Mouse (Mus musculus) liver, embryonic 12.5 days (tissue): ENCODE measurements at regions not wholly inside any gene's neighbourhood (a gene's known extent, or its start where the extent isn't known, plus 50 kb on each side); places are given as distances from the start of the nearest gene placed in this dataset.

ENCODE experiments used
- ATAC-seq: fragments of 200-750 bp; cut with Nextera tagmentation; 2 replicates; pipeline ENCODE4 v1.8.0; 2017; ENCODE audit warnings: moderate number of reproducible peaks, mild to moderate bottlenecking, moderate library complexity
- H3K27ac ChIP-seq: fragments of 300-500 bp; sonication (generic); 2 replicates; pipeline ENCODE4 v1.5.1; 2016; ENCODE audit warnings: mild to moderate bottlenecking
- H3K27me3 ChIP-seq: fragments of 300-500 bp; sonication (generic); replicated peaks from 2 replicates; pipeline ENCODE4 v1.6.1; 2016; ENCODE audit warnings: mild to moderate bottlenecking, moderate library complexity
- H3K36me3 ChIP-seq: fragments of 300-500 bp; sonication (generic); 2 replicates; pipeline ENCODE4 v1.6.1; 2016; ENCODE audit warnings: mild to moderate bottlenecking, moderate library complexity
- H3K4me1 ChIP-seq: fragments of 300-500 bp; sonication (generic); 2 replicates; pipeline ENCODE4 v1.6.1; 2016
- H3K4me2 ChIP-seq: fragments of 300-500 bp; sonication (generic); 2 replicates; pipeline ENCODE4 v1.6.1; 2016; ENCODE audit warnings: mild to moderate bottlenecking, moderate library complexity
- H3K4me3 ChIP-seq: fragments of 300-500 bp; sonication (generic); 2 replicates; pipeline ENCODE4 v1.5.1; 2016; ENCODE audit warnings: mild to moderate bottlenecking, moderate library complexity
- H3K9ac ChIP-seq: fragments of 300-500 bp; sonication (generic); 2 replicates; pipeline ENCODE4 v1.6.1; 2016; ENCODE audit warnings: mild to moderate bottlenecking, moderate library complexity
- H3K9me3 ChIP-seq: fragments of 300-500 bp; sonication (generic); replicated peaks from 2 replicates; pipeline ENCODE4 v1.6.1; 2016; ENCODE audit warnings: mild to moderate bottlenecking, moderate library complexity
- WGBS: fragments of 180-500 bp; shearing (Covaris S2); methylation state at CpG from one replicate; pipeline ENCODE4 v1.1.7; 2016; ENCODE audit not compliant: insufficient replicate concordance; 5-methylcytosine and 5-hydroxymethylcytosine counted together

GRCm38 (mm10) chr1:90268131-90268691 lies 64.4 kb downstream of the Ackr3 start:
- H3K9ac ChIP-seq = no peak overlapping the region
- H3K27ac ChIP-seq = no peak overlapping the region
- no peak overlapping the region for H3K4me2 ChIP-seq
- WGBS = 67% methylated on average over 17 of the region's 17 CpGs
- no peak for ATAC-seq
- H3K27me3 ChIP-seq = peaks cover 30% of the 10 kb centered on the region
- 0 out of 2 replicates have a peak, but pooled peaks cover 4% of the 10 kb centered on the region for H3K9me3 ChIP-seq
- H3K36me3 ChIP-seq = no peaks in the 10 kb centered on the region
- no peak overlapping the region for H3K4me3 ChIP-seq
- peaks cover 18% of the 10 kb centered on the region for H3K4me1 ChIP-seq

DNA sequence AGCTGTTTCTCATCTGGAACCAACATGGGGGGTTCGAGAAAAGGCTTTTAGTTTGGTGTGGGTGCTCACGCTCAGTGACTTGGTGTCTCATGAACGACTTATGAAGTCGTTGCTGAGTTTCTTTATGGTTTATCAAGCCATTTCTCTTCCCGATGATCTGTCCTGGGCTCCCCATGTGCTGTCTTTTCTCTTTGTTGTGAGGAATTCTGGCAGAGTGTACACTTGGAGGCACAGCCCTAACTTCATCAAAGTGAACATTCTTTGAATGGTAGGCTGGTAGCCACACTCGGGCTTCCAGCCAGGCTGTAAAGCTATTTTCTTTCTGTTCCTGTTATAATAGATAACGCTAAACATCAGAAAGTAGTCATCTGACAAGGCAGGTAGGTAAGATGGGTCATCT lies 65.2 kb downstream of the Ackr3 start:
- Histone ChIP-seq H3K27me3 (peaks cover 30% of the 10 kb centered on the region), H3K4me1 (peaks cover 26% of the 10 kb centered on the region), H3K9ac (no peak overlapping the region), H3K4me3 (no peak overlapping the region), H3K36me3 (no peaks in the 10 kb centered on the region), H3K9me3 (0 out of 2 replicates have a peak, but pooled peaks cover 4% of the 10 kb centered on the region), H3K27ac (no peak overlapping the region), H3K4me2 (no peak overlapping the region)
- no peak for ATAC-seq
- 67% methylated on average over 7 of the region's 7 CpGs for WGBS

DNA sequence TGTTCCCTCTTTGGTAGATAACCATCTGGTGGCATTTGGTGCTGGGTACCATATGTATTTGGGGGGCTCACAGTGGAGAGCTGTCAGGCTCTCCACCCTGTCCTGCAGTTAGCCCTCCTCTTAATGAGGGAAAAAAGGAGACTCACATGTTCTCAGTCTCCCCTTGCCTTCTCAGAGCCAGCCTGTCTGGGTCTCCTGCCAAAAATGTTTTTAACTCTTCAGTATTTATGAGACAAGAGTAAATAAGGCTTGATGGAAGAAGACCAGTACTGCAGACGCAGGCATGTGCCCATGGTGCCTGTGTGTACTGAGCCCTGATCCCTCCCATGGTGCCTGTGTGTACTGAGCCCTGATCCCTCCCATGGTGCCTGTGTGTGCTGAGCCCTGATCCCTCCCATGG lies 66.1 kb downstream of the Ackr3 start:
- H3K4me2 ChIP-seq = no peak overlapping the region
- no peak for ATAC-seq
- H3K9ac ChIP-seq = no peak overlapping the region; the same call in 1 of the 2 replicates
- H3K4me1 ChIP-seq = peaks cover 34% of the 10 kb centered on the region
- H3K36me3 ChIP-seq = no peaks in the 10 kb centered on the region
- H3K9me3 ChIP-seq = 0 out of 2 replicates have a peak, but pooled peaks cover 4% of the 10 kb centered on the region
- H3K27ac ChIP-seq = no peak overlapping the region
- H3K4me3 ChIP-seq = no peak overlapping the region
- H3K27me3 ChIP-seq = peaks cover 30% of the 10 kb centered on the region
- 83% methylated on average over 1 of the region's 1 CpGs for WGBS

GRCm38 (mm10) chr1:90271326-90271725 lies 67.5 kb downstream of the Ackr3 start:
- WGBS = 72% methylated on average over 3 of the region's 3 CpGs
- ATAC-seq = no peak
- H3K9me3 ChIP-seq = 0 out of 2 replicates have a peak, but pooled peaks cover 4% of the 10 kb centered on the region
- H3K4me1 ChIP-seq = peaks cover 47% of the 10 kb centered on the region
- no peak overlapping the region for H3K4me3 ChIP-seq
- no peak overlapping the region for H3K27ac ChIP-seq
- no peak overlapping the region for H3K4me2 ChIP-seq
- H3K9ac ChIP-seq = no peak overlapping the region
- H3K27me3 ChIP-seq = peaks cover 31% of the 10 kb centered on the region
- no peaks in the 10 kb centered on the region for H3K36me3 ChIP-seq

GRCm38 (mm10) chr1:90272411-90272810 lies 68.6 kb downstream of the Ackr3 start:
- Histone ChIP-seq H3K4me3 (no peak overlapping the region), H3K4me1 (peaks cover 58% of the 10 kb centered on the region)
- ATAC-seq = no peak

GRCm38 (mm10) chr1:90272830-90273628 lies 69.2 kb downstream of the Ackr3 start:
- Histone ChIP-seq H3K36me3 (no peaks in the 10 kb centered on the region), H3K27me3 (peaks cover 19% of the 10 kb centered on the region), H3K4me3 (no peak overlapping the region), H3K9ac (peak overlapping the region; percentile 52; the same call in 1 of the 2 replicates), H3K27ac (peak overlapping the region; percentile 85), H3K4me1 (peaks cover 63% of the 10 kb centered on the region), H3K9me3 (0 out of 2 replicates have a peak, but pooled peaks cover 4% of the 10 kb centered on the region), H3K4me2 (no peak overlapping the region)
- WGBS = 75% methylated on average over 19 of the region's 19 CpGs
- no peak for ATAC-seq

More at GRCm38 (mm10) chr1:90272411-90272810, 68.6 kb downstream of the Ackr3 start:
- peaks cover 24% of the 10 kb centered on the region for H3K27me3 ChIP-seq
- no peak overlapping the region for H3K4me2 ChIP-seq
- 82% methylated on average over 5 of the region's 5 CpGs for WGBS
- no peak overlapping the region for H3K9ac ChIP-seq
- no peak overlapping the region for H3K27ac ChIP-seq
- 0 out of 2 replicates have a peak, but pooled peaks cover 4% of the 10 kb centered on the region for H3K9me3 ChIP-seq
- no peaks in the 10 kb centered on the region for H3K36me3 ChIP-seq

DNA sequence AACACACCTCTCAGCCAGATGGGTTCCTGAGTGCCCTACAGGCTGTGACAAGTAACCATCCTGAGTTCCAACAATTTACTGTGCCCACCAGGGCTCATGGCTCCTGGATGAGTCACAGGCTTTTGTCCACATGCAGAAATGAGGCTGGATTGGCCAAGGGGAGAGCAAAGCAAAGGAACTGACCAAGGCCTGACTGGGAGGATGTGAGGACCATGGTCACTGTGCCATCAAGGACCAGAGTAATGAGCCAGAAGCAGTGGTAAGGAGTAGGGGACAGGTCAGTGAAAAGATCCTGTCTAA lies 69.8 kb downstream of the Ackr3 start:
- H3K9me3 ChIP-seq = 0 out of 2 replicates have a peak, but pooled peaks cover 4% of the 10 kb centered on the region
- H3K9ac ChIP-seq = peak overlapping the region; percentile 52; the same call in 1 of the 2 replicates
- no peaks in the 10 kb centered on the region for H3K36me3 ChIP-seq
- peaks cover 13% of the 10 kb centered on the region; the same call in 1 of the 2 replicates for H3K27me3 ChIP-seq
- peak overlapping the region; percentile 85 for H3K27ac ChIP-seq
- H3K4me2 ChIP-seq = no peak overlapping the region
- no peak overlapping the region for H3K4me3 ChIP-seq
- ATAC-seq = no peak
- H3K4me1 ChIP-seq = peaks cover 64% of the 10 kb centered on the region

DNA sequence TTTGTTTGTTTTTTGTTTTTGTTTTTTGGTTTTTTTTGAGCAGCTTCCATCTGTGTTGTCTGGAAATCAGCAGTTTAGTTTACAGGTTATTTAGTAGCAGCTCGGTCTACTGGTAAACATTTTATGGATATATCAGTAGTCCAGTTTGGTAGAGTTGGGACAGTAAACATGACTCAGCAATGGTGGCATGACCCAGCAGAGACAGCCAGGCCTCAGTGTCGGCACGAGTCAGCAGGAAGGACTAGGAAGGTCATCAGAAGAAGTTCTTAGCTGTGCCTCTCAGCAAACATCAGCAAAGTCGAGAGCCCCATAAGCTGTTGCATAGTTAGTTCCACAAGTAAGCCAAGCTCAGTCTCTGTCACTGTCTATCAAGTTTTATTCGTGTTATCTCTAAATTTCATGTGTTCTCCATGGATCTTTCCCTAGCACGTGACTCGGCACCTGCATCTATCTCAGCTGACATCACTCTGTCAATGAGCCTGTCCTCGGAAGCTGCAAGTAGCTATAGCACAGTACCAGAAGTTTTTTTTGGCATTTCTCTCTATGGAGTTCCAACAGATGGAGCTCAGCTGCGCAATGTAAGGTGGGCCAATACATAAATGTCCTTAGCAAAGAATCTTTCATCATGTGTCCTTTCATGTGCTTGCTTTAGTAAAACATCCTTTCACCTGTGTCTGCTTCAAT lies 71.3 kb downstream of the Ackr3 start:
- peak overlapping the region; percentile 12; the same call in 1 of the 2 replicates for H3K4me3 ChIP-seq

DNA sequence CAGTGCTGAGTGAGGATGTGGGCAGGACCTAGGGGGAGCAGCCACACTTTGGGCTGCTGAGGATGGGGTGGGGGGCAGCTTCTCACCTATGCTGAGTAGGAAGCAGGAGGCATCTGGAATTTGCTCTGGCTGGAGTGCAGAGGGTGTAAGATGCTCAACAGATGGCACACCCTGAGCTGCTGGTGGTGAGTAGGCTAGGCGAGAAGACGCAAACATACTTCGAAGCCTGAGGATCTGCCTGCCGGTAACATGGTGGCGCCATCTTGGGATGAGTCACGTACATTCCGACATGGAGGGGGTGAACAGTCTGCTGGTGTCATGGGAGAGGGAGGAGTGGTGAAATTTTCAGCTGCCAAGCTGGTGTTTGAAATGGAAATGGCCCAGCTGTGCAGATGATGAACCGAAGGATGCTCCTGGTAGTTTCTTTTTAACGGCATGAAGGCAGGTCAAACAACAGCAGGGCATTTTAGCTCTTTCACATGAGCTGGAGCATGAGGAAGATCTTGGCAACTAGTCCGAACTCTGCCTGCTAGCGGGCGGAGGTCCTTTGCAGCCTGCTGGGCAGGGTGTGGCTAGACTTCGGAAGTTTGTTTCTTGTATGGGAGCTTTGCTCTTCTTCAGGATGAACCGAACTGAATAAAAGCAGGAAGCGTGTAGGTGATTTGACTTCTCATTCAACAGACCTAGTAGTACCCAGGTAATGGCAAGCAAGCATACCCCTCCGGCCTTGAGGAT lies 72.2 kb downstream of the Ackr3 start:
- 0 out of 2 replicates have a peak, but pooled peaks cover 4% of the 10 kb centered on the region for H3K9me3 ChIP-seq
- ATAC-seq = peak; percentile 34; the same call in 1 of the 2 replicates
- H3K36me3 ChIP-seq = no peaks in the 10 kb centered on the region
- peak overlapping the region; percentile 62 for H3K9ac ChIP-seq
- H3K4me1 ChIP-seq = peaks cover 59% of the 10 kb centered on the region
- H3K4me2 ChIP-seq = peak overlapping the region; percentile 44
- peak overlapping the region; percentile 85 for H3K27ac ChIP-seq
- H3K4me3 ChIP-seq = peak overlapping the region; percentile 12; the same call in 1 of the 2 replicates
- WGBS = 79% methylated on average over 16 of the region's 16 CpGs
- peaks cover 9% of the 10 kb centered on the region; the same call in 1 of the 2 replicates for H3K27me3 ChIP-seq

More for the DNA sequence above, 71.3 kb downstream of the Ackr3 start:
- Histone ChIP-seq H3K9ac (peak overlapping the region; percentile 62), H3K9me3 (0 out of 2 replicates have a peak, but pooled peaks cover 4% of the 10 kb centered on the region), H3K27ac (peak overlapping the region; percentile 85), H3K4me2 (peak overlapping the region; percentile 44), H3K36me3 (no peaks in the 10 kb centered on the region), H3K27me3 (peaks cover 9% of the 10 kb centered on the region; the same call in 1 of the 2 replicates), H3K4me1 (peaks cover 58% of the 10 kb centered on the region)
- peak; percentile 88 for ATAC-seq
- 55% methylated on average over 9 of the region's 9 CpGs for WGBS

- no peak overlapping the region for H3K9ac ChIP-seq
- no peak for ATAC-seq
- H3K9me3 ChIP-seq = no peaks in the 10 kb centered on the region
- peak overlapping the region; percentile 85; the same call in 1 of the 2 replicates for H3K27ac ChIP-seq
- WGBS = 73% methylated on average over 18 of the region's 18 CpGs
- peaks cover 4% of the 10 kb centered on the region; the same call in 1 of the 2 replicates for H3K27me3 ChIP-seq
- no peak overlapping the region for H3K4me3 ChIP-seq
- H3K36me3 ChIP-seq = no peaks in the 10 kb centered on the region
- no peak overlapping the region for H3K4me2 ChIP-seq
- peaks cover 59% of the 10 kb centered on the region for H3K4me1 ChIP-seq
These were observed 73.9 kb downstream of the Ackr3 start for GRCm38 (mm10) chr1:90277486-90278255.
